Mouse (Mus musculus) olfactory bulb, adult 2 months (tissue): ENCODE data around the gene Spata1. TPM values are rescaled to one million over a fixed set of nuclear protein-coding genes. Genes with fewer than 3 reads are reported as not detected.
A peak's percentile ranks its signal among the peaks of the same experiment; 100 is the strongest.

ENCODE experiments used
- H3K27ac ChIP-seq: fragments of 200-500 bp; 2 replicates; pipeline ENCODE4 v1.5.1; 2012; ENCODE audit warnings: low read depth, low read length; ENCODE audit not compliant: insufficient read depth
- H3K4me1 ChIP-seq: fragments of 200-500 bp; 2 replicates; pipeline ENCODE4 v1.6.1; 2012; ENCODE audit warnings: low read length; ENCODE audit not compliant: control insufficient read depth, insufficient read depth
- H3K4me3 ChIP-seq: fragments of 200-500 bp; 2 replicates; pipeline ENCODE4 v1.5.1; 2012; ENCODE audit warnings: mild to moderate bottlenecking, low read depth, low read length, moderate library complexity; ENCODE audit not compliant: insufficient read depth
- CTCF ChIP-seq: fragments of 200-500 bp; IDR thresholded peaks from 2 replicates; pipeline ENCODE4 v1.5.1; 2012; ENCODE audit warnings: low read depth, mild to moderate bottlenecking, low read length, moderate library complexity; ENCODE audit not compliant: insufficient read depth
- POLR2A ChIP-seq: fragments of 200-500 bp; IDR thresholded peaks from 2 replicates; pipeline ENCODE4 v1.6.1; 2012; ENCODE audit warnings: mild to moderate bottlenecking, low read depth, low read length, moderate library complexity; ENCODE audit not compliant: insufficient read depth
- WGBS: fragments of 180-500 bp; shearing (Covaris S2); methylation state at CpG from one replicate; pipeline ENCODE4 v1.1.7; 2018; 5-methylcytosine and 5-hydroxymethylcytosine counted together
- polyA plus RNA-seq: library from polyadenylated mRNA; stranded (reverse); fragments of >200 nt; gene quantifications from 2 replicates; pipeline ENCODE4 v1.2.4, GENCODE M21; 2012; ENCODE audit warnings: low replicate concordance; ENCODE audit not compliant: missing spikeins, insufficient read depth, insufficient read length

Gene Spata1
- polyA plus RNA-seq, 1 experiment, result not detected

GRCm38 (mm10) chr3:146506711-146507110, 7.2 kb upstream of the Spata1 start:
- Histone ChIP-seq H3K27ac (no peak overlapping the region), H3K4me1 (no peaks in the 10 kb centered on the region), H3K4me3 (no peak overlapping the region)
- no peak for TF ChIP-seq CTCF
- no peak for TF ChIP-seq POLR2A
- 95% methylated on average over 7 of the region's 7 CpGs for whole genome bisulfite sequencing

GRCm38 (mm10) chr3:146501601-146502123, 2.1 kb upstream of the Spata1 start:
- no peak overlapping the region for H3K27ac ChIP-seq
- peaks cover 4% of the 10 kb centered on the region for H3K4me1 ChIP-seq
- TF ChIP-seq CTCF, result no peak
- no peak for TF ChIP-seq POLR2A
- H3K4me3 ChIP-seq, result no peak overlapping the region
- 51% methylated on average over 5 of the region's 5 CpGs for WGBS

GRCm38 (mm10) chr3:146500810-146501201, 1.3 kb upstream of the Spata1 start:
- WGBS, result 39% methylated on average over 5 of the region's 5 CpGs
- no peak overlapping the region for H3K27ac ChIP-seq
- peaks cover 4% of the 10 kb centered on the region for H3K4me1 ChIP-seq
- TF ChIP-seq CTCF, result no peak
- TF ChIP-seq POLR2A, result no peak
- H3K4me3 ChIP-seq, result no peak overlapping the region

DNA sequence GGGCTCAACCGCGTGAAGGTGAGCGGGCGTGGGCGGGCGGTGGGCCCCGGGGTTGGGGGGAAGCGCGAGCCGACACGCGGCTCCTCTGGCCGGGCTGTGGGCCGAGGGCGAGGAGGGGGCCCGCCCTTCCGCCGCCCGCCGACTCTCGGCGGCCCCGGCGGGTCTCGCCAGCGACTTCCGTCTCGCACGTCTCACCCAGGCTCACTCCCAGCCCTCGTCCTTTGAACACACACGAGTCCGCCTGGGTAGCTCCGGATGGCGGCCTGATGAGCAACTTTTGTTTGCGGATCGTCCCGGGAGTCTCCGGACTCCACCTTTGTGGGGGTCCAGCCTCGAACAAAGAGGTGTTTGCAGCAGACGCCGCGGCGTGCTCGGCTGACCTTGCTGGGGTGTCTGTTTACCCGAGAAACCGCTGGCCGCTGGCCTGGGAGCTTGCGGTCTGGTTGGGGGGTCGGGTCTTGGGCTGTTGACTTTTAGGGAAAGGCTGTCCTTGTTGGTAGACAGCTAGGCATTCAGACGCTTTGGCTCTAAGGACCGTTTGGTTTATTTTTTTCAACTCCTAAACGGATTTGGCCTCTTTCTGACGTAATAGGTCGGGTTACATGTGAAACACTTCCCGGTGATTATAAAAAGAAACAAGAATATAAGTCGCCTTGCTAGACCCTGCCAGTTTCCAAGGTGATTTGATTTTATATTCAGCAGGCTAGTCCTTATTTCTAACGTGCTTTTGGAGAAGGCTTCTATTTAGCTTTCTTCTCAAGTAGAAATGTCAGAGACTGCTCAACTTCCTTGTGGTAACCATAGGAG, 653 bp upstream of the Spata1 start:
- H3K4me3 ChIP-seq, result peak overlapping the region; percentile 61
- no peak for TF ChIP-seq POLR2A

GRCm38 (mm10) chr3:146498989-146499388, 564 bp downstream of the Spata1 start:
- TF ChIP-seq CTCF (no peak), POLR2A (no peak)
- WGBS, result 10% methylated on average over 13 of the region's 13 CpGs

More for the DNA sequence above, 653 bp upstream of the Spata1 start:
- WGBS, result under 1% methylated on average over 57 of the region's 57 CpGs
- H3K4me1 ChIP-seq, result peaks cover 4% of the 10 kb centered on the region
- H3K27ac ChIP-seq, result peak overlapping the region; percentile 75; the same call in 1 of the 2 replicates

DNA sequence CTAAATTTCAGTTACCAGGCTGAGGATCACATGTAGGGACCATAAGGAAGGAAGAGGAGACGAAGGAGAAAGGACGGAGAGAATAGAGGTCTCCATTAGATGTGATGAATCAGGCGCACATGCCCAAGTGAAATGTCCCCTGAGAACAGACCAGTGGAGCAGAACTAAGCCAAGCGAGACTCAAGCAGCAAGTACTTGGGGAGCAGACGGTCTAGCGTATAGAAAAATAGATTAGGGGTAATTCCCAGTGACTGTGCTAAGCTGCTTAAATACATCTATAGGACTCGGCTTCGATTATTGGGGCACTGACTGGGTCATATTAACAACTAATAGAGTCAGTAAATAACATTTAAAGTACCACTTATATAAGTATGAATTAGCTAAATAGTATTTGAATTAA, 4.6 kb downstream of the Spata1 start:
- Histone ChIP-seq H3K4me1 (peaks cover under 1% of the 10 kb centered on the region), H3K4me3 (no peak overlapping the region), H3K27ac (no peak overlapping the region)
- TF ChIP-seq CTCF, result no peak
- 76% methylated on average over 8 of the region's 8 CpGs for WGBS

More at GRCm38 (mm10) chr3:146498989-146499388, 564 bp downstream of the Spata1 start:
- peaks cover 4% of the 10 kb centered on the region for H3K4me1 ChIP-seq
- H3K4me3 ChIP-seq, result peak overlapping the region; percentile 61
- H3K27ac ChIP-seq, result no peak overlapping the region

DNA sequence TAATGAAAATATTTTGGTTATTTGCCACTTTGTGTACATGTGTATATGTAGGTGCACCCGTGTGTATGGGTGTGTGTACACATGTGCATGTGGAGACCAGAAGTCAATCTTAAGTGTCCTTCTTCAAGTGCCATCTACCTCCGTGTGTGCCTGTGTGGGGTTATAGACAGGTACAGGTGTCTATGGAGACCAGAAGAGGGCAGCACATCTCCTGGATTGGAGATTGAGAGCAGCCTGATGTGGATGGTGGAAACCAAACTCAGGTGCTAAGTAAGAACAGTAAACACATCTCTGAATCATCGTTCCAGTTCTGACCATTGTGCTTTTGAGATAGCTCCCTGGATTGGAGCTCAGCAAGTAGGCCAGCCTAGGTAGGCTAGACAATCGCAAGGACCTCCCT, 13.1 kb downstream of the Spata1 start:
- WGBS, result 88% methylated on average over 4 of the region's 4 CpGs
- TF ChIP-seq CTCF, result no peak
- no peak for TF ChIP-seq POLR2A
- Histone ChIP-seq H3K4me3 (no peak overlapping the region), H3K4me1 (no peaks in the 10 kb centered on the region), H3K27ac (no peak overlapping the region)

DNA sequence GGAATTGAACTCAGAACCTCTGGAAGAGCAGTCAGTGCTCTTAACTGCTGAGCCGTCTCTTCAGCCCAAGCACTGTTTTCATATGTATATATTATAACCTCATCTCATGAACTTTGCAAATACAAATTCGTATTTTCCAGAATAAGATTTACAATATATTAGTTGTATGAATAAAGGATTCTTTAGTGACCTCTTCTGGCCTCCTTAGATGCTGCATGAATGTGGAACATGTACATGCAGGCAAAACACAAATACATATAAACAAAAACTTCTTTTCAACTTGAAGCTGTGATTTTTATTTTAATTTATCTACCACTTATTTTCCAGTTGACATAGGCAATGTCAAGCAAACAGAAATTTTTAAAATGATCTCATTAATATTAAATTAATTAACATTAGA, 17.5 kb downstream of the Spata1 start:
- H3K4me3 ChIP-seq, result no peak overlapping the region
- 65% methylated on average over 2 of the region's 2 CpGs for WGBS
- no peaks in the 10 kb centered on the region for H3K4me1 ChIP-seq
- H3K27ac ChIP-seq, result no peak overlapping the region
- TF ChIP-seq CTCF, result no peak
- no peak for TF ChIP-seq POLR2A

DNA sequence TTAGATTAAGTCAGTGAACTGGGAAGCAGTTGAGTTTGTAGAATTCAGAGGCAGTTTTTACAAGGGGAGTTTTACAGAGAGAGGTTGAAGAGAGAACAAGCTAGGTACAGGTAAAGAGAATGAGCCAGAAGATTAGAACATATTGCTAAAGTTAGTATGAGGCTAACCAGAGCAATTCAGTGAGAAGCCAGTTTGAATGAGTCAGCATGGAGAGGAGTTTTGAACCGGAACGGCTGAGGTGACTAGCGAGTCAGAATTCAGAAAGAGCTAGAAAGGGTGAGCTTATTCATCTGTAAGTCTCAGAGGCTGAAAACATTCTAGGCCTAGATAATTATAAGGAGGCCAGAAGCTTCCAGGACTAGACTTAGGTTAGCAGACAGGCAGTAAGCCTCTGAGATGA, 25.1 kb downstream of the Spata1 start:
- TF ChIP-seq CTCF (no peak), POLR2A (no peak)
- WGBS, result 79% methylated on average over 3 of the region's 3 CpGs
- H3K27ac ChIP-seq, result no peak overlapping the region

DNA sequence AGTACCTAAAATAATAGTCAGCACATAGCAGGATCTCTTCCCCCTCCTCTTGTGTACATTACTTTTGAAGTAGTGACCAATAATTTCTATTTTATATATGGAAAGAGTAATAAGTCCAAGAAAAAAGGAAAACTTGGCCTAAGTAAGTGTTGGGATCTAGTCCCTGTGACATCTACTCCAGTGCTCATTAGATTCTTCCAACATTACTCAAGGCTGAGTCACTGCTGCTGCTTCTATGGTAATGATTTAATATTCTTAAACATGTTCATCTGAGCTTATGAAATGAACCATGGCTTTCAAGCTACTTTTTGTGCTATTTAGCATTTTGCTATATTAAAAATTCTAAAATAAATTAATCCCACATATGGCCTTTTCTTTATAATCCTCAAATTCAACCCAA, 25.8 kb downstream of the Spata1 start:
- H3K4me1 ChIP-seq, result no peaks in the 10 kb centered on the region

More for the DNA sequence above, 25.1 kb downstream of the Spata1 start:
- H3K4me1 ChIP-seq, result no peaks in the 10 kb centered on the region
- no peak overlapping the region for H3K4me3 ChIP-seq

More for the DNA sequence above, 25.8 kb downstream of the Spata1 start:
- TF ChIP-seq CTCF (no peak), POLR2A (no peak)
- no peak overlapping the region for H3K27ac ChIP-seq
- H3K4me3 ChIP-seq, result no peak overlapping the region
